Mouse (Mus musculus): ENCODE data around the gene Slc30a9.

Gene Slc30a9

DNA sequence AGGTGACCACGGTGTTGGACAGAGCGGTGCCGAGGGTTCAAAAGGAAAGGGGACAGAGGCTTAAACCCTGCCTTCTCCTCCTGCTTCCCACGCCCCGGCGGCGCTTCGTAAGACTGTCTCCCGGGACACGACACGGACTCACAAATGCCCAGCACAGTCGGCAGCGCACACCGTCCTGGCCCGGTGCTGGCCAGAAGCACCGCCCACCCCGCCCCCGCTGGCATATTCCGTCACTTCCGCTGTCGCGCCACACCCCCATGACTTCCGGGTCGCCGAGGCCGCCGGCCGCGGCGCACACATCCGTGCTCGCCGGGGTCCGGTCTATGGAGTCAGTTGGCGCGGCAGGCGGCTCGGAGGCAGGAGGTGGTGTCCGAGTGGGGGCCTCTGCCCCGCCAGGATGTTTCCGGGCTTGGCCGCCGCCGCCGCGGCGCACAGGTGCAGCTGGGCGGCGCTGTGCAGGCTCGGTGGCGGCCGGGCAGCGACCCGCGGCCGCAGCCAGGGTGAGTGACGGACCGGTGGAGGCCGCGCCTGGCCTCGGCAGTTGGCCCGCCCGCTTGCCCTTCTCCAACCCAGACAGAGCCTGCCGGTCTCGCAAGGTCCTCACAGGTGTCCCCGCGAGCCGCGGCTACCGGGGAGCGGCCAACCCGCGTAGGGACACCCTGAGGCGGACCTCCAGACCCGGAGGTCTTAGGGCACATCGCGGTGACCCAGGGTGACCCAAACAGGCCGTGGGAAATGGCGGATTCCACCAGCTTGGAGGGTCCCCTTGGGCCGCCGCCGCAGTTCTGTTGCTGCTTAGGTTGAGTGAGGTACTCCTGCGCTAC is at the start of gene Slc30a9:
Gene Slc30a9, plus strand, starts transcription at position 258 of the 824 bp plus-strand sequence.
- DNase-seq = peak; percentile 91

DNA sequence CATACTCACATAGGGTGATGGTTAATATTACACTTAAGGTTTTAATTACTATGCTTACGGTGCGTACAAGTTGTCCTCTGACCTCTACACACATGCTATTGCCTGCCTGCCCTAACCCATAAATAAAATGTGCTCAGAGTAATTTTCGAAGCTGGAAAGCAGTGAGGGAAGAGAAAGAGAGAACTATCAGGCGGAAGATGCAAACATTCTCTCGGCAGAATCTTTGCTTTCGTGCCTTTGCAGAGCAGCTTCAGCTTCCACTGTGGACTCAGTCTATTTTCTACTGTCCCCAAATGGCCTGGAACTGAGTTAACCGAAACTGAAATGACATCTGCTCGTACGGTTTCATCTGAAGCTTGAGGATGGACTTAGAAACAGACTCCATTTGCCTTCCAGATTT is 48.3 kb upstream of the Slc30a9 start:
- DNase-seq = no peak

GRCm38 (mm10) chr5:67260159-67260530 is 46.6 kb upstream of the Slc30a9 start:
- no peak for DNase-seq

GRCm38 (mm10) chr5:67260531-67261371 is 46.0 kb upstream of the Slc30a9 start, which contains the start of gene Tmem33:
Gene Tmem33 (plus strand): TSS chr5:67260565.
- peak; percentile 97 for DNase-seq

DNA sequence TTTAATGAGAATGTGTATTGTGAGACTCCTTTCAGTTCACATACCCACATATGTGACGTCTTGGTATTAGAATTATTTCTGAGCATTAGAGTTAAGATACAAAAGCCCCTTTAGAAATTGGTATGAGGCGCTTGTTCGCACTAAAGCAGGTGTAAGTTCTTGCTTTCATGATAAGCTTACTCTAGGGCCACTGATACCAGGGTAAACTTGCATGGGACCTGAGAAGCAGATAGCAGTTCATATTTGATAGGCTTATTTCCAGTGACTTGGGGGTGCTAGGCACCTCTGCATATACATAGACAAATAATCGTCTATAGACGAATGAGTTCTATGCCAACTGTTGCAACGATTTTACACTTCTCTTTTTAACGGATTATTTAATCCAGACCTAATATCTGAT is 43.8 kb upstream of the Slc30a9 start:
- DNase-seq = no peak

GRCm38 (mm10) chr5:67266106-67266505 is 40.6 kb upstream of the Slc30a9 start:
- DNase-seq = no peak

GRCm38 (mm10) chr5:67269309-67269708 is 37.4 kb upstream of the Slc30a9 start:
- DNase-seq = no peak

- no peak for DNase-seq
These were observed 27.3 kb upstream of the Slc30a9 start for GRCm38 (mm10) chr5:67279407-67279806.

- no peak for DNase-seq
These were observed 26.9 kb upstream of the Slc30a9 start for GRCm38 (mm10) chr5:67279840-67280239.

DNA sequence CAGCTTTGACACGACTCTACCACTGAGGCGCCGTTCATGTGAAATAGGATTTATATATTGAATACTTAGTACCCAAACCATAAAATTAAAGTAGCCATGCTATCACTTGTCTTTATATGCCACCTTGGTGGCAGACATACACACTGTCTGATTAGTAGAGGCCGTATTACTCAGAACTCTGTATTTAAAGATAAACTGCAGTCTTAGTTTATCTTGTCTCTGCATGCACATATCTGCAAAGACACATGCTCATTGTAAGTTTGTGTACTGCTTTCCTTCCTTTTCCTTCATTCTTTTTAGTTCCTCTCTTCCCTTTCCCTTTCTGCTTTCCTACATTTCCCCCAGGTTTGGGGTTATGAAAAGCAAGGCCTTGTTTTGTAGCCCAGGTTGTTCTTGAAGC is 26.4 kb upstream of the Slc30a9 start:
- no peak for DNase-seq

GRCm38 (mm10) chr5:67295029-67295428 is 11.7 kb upstream of the Slc30a9 start:
- DNase-seq = no peak

GRCm38 (mm10) chr5:67295682-67296081 is 11.1 kb upstream of the Slc30a9 start:
- no peak for DNase-seq

DNA sequence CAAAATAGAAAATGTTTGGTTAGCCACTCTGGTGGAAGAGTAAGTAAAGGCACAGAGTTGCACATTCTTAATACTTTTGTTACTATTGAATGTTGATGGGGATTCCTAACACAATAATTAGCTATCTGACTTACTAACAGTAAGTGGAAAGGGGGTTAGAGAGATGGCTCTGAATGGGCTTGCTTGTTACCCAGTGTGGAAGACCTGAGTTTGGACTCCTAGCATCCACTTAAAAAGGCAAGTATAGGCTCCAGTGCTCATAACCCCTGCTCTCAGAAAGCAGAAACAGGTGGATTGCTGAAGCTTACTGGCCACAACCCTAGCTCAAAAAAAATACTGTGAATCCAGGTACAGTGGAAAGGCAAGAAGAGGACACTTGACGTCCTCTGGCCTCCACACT is 10.6 kb upstream of the Slc30a9 start:
- no peak for DNase-seq

DNA sequence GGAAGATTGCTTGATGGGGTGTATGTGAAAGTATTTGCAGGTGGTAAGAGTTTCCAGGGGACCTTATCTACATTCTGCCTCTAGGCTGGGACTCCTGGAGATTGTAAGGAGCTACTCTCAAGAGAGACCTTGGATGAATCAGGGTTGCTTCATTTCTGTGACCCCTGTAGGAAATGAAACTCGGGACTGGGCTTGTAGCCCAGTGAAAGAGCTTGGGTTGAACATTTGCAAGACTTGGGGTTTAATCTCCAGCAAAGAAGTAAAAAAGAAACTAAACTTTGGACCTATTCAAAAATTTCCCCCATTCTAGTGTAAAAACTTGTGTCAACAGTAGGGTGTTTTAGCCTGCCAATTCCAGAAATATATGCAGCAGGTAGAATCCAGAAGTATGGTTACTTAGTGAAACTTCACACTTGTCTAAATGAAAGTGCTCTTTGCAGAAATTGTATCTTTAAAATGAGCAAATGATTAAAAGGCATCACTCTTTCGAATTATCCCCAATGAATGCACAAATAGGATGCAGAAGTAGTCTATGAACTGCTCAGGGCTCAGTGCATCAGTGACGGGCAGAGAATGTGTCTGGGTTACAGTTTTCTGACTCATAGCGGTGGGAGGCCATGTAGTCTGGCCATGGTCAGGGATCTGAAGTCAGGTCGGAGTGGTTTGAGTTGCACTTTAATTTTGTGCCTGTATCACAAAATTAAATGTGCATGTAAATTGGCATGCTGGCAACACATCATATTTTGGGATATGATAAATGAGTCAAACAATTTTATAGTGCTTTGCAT is 9.5 kb upstream of the Slc30a9 start:
- DNase-seq = peak; percentile 82

DNA sequence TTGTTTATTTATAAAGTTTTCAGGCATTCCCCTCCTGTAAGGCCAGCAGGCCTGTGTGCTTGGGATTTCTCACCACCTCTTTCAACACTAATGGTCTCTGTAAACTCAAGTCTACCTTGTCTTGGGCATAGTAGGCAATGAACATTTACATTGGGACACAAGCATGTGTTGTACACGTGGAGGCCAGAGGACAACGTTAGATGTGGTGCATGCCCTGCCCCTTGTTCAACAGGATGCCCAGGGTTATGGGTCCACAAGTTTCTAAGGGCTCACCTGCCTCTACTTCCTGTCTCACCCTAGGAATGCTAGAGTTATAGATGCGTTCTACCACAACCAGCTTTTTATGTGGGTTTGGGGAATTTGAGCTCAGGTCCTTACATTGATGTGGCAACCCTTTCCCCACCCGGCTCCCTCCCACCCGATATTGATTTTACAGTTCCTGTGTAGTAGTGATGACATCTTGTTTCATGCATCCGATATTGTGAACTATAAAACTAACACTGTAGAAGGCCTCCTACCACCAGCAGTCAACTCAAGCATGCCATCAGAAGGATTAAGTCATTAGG is 6.8 kb upstream of the Slc30a9 start:
- no peak for DNase-seq

- peak; percentile 65 for DNase-seq
These were observed 5.7 kb upstream of the Slc30a9 start for GRCm38 (mm10) chr5:67300926-67301597.

DNA sequence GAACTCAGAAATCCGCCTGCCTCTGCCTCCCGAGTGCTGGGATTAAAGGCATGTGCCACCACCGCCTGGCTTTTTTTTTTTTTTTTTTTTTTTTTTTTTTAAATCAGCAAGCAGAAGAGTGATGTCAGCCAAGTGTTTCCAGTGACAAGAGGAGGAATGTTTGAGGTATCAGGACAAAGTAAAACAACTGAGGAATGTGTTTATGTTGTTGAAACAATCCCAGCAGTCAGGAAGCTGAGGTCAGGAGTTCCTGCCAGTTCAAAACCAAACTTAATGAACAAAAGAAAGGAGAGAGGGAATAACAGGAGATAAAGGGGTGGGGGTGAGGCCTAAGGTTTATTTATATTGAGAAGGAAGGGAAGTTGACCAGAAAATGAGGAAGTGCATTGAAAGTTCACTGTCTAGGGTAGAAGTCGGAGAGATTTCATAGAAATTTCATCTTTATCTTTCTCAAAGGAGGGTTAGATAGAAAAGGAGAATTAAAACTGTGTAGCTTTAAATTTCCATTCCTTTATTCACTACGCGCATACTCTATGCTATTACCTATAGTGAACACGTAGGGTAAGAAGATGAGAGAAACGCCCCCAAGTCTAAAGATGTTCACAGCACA is 4.9 kb upstream of the Slc30a9 start:
- no peak for DNase-seq

DNA sequence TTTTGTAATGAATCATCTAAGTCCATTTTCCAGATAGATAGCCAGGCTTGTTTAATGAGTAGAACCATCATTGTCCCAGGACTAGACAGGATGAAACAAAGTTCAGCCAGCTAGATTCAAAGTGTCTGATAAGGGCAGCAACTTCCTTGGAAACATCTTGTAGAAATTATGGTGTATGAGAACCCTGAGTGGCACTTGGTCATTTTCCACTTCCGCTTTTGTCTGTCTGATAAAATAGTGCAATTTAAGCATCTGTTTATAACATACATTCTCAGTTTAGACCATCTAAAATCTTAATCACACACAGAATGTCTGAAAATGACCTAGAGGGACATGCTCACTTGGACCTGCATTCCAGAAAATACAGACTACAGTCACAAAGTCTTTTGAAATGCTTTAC is 2.9 kb upstream of the Slc30a9 start:
- no peak for DNase-seq

- no peak for DNase-seq
These were observed 986 bp downstream of the Slc30a9 start for GRCm38 (mm10) chr5:67307659-67308222.

DNA sequence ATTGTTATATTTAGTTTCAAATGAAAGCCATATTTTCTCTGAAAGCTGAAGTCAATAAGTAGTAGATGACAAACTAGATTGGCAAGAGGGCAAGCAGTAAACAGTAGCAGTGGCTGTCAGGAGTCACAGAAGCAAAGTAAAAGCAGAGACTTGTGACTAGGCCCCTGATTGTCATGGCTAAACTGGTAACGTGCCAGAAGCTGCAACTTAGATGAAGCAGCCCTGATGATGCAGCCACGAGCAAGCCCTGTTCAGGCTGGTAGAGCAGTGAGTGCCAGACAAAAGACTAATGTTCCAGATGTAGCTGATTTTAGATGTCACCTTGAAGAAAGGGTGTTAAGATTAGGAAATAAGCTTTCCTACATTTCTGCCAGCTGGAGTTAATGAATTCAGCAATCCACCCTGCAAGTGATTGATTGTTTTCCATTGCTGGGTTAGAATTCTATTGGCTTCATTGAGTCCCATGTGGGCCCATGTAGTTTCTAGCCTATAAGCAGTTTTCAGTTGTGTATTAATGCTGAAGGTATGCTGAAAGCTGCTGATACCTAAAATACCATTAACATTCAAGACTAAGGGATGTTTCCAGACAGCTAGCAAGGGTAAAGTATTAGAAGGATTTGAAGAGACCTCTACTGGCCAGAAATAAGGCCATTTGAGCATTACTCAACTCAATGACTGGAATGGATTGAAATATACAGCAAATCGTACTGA is 5.2 kb downstream of the Slc30a9 start:
- DNase-seq = no peak

- DNase-seq = no peak
These were observed 5.7 kb downstream of the Slc30a9 start for GRCm38 (mm10) chr5:67312522-67312851.

Data from kidney, adult 11 months (tissue).